Mouse (Mus musculus): ENCODE data around the gene Rps29. TPM values are rescaled to one million over a fixed set of nuclear protein-coding genes. Genes with fewer than 3 reads are reported as not detected.

Gene Rps29
- 11.5 TPM for polyA plus RNA-seq (2014; fragmentation: Illumina TruSeq; extraction: RNeasy Lipid Tissue Mini Kit (QIAGEN cat#74804); ENCODE audit: low read depth, low replicate concordance)

GRCm38 (mm10) chr12:69158765-69159577, at the start of gene Rps29:
TSS of gene Rps29 (minus strand) at chr12:69159186.

DNA sequence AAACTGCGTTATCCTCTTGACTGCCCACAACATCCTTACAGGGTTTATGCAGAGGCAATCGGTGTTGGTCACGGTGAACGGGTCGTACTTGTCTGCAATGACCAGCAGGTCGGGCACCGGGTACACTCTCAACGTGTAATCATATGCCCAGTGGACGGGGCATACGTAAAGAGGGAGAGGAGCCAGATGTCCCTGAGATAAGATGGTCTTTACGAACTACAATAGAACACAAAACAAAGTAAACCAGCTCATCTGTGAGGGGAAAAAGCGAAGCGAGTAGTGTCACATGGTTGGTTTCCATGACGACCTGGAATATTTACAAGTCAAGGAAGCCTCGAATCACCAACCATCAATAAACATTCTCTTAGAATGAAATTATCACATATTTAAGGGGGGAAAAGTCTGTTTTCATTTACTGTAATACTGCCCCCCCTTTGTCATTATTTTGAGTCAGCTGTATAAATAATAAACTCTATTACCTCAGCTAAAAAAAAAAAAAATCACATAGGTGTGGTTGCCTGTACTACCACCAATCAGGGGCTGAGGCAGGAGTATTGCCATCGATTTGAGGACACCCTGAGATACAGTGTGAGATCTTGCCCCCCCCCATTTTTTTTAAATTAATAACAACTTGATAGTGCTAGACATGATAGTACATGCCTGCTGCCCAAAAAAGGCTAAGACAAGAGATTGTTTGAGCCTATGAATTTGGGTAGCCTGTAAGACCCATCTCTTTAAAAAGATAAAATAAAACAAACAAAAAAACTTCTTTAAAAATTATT, 45.3 kb upstream of the Rps29 start, which contains the start of gene Gm49384:
Gm49384 (minus strand) TSS at position 216 of the 782 bp plus-strand sequence.

DNA sequence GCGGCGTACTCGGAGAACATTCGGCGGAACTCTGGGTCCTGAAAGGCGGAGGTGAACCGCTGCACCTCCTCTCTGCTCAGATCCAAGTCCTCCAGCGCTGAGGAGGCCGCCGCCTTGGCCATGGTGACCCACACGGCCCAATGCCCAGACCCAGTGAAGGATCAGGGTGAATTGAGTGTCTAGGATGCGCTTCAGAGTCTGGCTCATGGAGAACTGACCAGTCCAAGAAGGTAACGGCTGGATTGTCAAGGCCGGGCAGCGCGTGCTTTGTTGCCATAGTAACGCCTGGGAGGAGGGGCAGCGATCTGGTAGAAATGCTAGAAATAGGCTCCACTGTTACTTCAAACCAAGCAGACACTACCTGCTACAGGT, 39.2 kb upstream of the Rps29 start, which contains the start of gene Dnaaf2:
Dnaaf2 (minus strand) TSS at position 266 of the 372 bp plus-strand sequence.

DNA sequence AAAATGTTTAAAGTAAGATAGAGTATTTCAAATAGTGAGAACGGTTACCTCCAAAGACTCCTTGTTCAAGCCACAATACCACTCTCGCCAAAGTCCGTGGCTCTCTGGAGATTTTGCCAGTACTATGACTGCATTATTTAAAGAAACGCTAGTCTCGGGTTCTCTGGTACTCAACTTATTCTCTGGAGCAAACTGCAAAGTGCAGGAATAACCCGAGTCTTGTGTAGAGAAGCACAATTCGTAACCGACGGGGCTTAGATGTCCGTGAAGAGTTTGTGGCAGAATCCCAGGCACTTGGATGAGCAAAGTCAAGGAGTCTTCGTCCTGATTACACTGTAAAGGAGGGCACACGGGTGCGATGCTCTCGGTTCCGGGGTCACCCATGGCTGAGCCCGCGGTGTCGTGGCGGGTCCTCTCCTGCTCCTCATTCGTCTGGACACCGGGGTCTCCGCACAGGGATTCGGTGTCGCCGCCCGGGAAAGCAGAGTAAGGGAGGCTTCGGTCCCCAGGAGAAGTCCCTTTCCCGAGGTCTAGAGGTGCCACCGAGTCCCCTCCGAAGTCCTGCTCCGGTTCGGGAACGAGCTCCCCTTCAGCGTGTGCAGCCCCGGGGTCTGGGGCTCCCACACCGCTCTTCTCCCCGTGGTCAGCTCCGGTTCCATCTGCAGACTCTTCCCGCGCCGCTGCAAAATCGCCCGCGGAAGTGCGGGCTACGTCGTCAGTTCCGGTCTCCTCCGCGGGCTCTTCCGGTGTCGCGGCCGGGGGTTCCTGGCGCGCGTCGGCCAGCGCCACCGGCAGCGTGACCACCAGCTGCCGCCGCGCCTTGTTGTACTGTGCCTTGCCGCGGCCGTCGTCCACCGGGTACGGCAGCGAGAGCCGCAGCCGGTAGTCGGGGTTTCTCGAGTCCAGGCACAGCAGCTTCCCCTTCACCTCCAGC, 37.7 kb upstream of the Rps29 start, which contains the start of gene Gm49383:
Gm49383 (minus strand) TSS at position 661 of the 934 bp plus-strand sequence.

DNA sequence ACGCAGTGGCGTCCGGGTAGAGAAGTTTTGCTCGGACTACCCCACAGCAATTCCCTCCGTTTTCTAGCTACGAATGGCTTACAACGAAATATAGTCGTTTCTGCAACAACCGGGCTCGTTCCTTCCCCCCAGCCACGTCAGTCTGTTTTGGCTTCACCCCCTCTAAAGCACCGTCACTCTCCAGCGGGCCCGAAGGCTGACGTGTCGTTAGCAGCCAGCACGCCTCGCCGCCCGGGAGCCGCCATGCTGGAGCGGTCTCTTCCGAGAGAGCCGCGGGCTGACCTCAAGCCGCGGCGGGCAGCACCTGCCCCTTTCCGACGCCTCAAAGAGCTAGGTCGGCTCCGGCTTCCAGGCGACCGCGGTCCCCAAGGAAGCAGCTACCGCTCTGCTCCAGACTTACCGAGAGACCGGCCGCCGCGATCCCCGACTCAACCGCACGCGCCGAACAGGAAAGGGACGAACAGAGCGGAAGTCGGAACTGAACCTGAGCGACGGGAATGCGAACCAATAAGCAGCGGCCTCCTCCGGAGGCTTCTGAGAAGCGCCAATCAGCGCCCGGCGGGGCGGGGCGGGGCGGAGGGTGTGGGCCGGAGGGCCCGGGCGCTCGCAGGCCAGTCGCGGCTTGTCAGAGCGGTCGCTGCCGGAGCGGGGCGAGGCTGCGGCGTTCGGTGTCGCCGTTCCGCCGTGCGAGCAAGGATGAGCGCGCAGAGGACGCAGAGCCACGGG, 24.8 kb upstream of the Rps29 start, which contains the start of the genes Rpl36al and Mgat2:
Rpl36al (minus strand) TSS at position 501 of the 726 bp plus-strand sequence.
Mgat2 (plus strand) TSS at position 575 of the 726 bp plus-strand sequence.

GRCm38 (mm10) chr12:69168461-69169106, 9.6 kb upstream of the Rps29 start, which contains the start of gene Lrr1:
TSS of gene Lrr1 (plus strand) at chr12:69168814.

Other genes starting within 250 kb of the Rps29 start
- gene Lrr1, start 9.6 kb upstream of the Rps29 start, polyA plus RNA-seq (2014; fragmentation: Illumina TruSeq; extraction: RNeasy Lipid Tissue Mini Kit (QIAGEN cat#74804); ENCODE audit: low read depth, low replicate concordance), result 0.82 TPM
- 235 TPM for gene Rpl36al, start 24.9 kb upstream of the Rps29 start, polyA plus RNA-seq (2014; fragmentation: Illumina TruSeq; extraction: RNeasy Lipid Tissue Mini Kit (QIAGEN cat#74804); ENCODE audit: low read depth, low replicate concordance)
- 170 TPM for gene Mgat2, start 25.0 kb upstream of the Rps29 start, polyA plus RNA-seq (2014; fragmentation: Illumina TruSeq; extraction: RNeasy Lipid Tissue Mini Kit (QIAGEN cat#74804); ENCODE audit: low read depth, low replicate concordance)
- 2.4 TPM for gene Gm49383, start 37.9 kb upstream of the Rps29 start, polyA plus RNA-seq (2014; fragmentation: Illumina TruSeq; extraction: RNeasy Lipid Tissue Mini Kit (QIAGEN cat#74804); ENCODE audit: low read depth, low replicate concordance)
- gene Dnaaf2, start 39.2 kb upstream of the Rps29 start, polyA plus RNA-seq (2014; fragmentation: Illumina TruSeq; extraction: RNeasy Lipid Tissue Mini Kit (QIAGEN cat#74804); ENCODE audit: low read depth, low replicate concordance), result 1.5 TPM
- gene Gm49384, start 45.1 kb upstream of the Rps29 start, polyA plus RNA-seq (2014; fragmentation: Illumina TruSeq; extraction: RNeasy Lipid Tissue Mini Kit (QIAGEN cat#74804); ENCODE audit: low read depth, low replicate concordance), result 9.9 TPM
- 5.5 TPM for gene Pole2, start 69.0 kb upstream of the Rps29 start, polyA plus RNA-seq (2014; fragmentation: Illumina TruSeq; extraction: RNeasy Lipid Tissue Mini Kit (QIAGEN cat#74804); ENCODE audit: low read depth, low replicate concordance)
- 21.4 TPM for gene Klhdc1, start 82.0 kb upstream of the Rps29 start, polyA plus RNA-seq (2014; fragmentation: Illumina TruSeq; extraction: RNeasy Lipid Tissue Mini Kit (QIAGEN cat#74804); ENCODE audit: low read depth, low replicate concordance)
- gene Klhdc2, start 137.5 kb upstream of the Rps29 start, polyA plus RNA-seq (2014; fragmentation: Illumina TruSeq; extraction: RNeasy Lipid Tissue Mini Kit (QIAGEN cat#74804); ENCODE audit: low read depth, low replicate concordance), result 129 TPM
- 126 TPM for gene Nemf, start 198.0 kb upstream of the Rps29 start, polyA plus RNA-seq (2014; fragmentation: Illumina TruSeq; extraction: RNeasy Lipid Tissue Mini Kit (QIAGEN cat#74804); ENCODE audit: low read depth, low replicate concordance)
- 55.8 TPM for gene Arf6, start 213.0 kb upstream of the Rps29 start, polyA plus RNA-seq (2014; fragmentation: Illumina TruSeq; extraction: RNeasy Lipid Tissue Mini Kit (QIAGEN cat#74804); ENCODE audit: low read depth, low replicate concordance)
- not detected for gene Gm9887, start 213.3 kb upstream of the Rps29 start, polyA plus RNA-seq (2014; fragmentation: Illumina TruSeq; extraction: RNeasy Lipid Tissue Mini Kit (QIAGEN cat#74804); ENCODE audit: low read depth, low replicate concordance)